Mouse (Mus musculus): Measurements from ENCODE around the gene Slc7a8.

- TF ChIP-seq GATA1 (IDR thresholded peaks at IDR 0.05; ENCODE audit: low read length) (no peak), TAL1 (IDR thresholded peaks at IDR 0.05; ENCODE audit: low read length) (no peak)
Observed at GRCm38 (mm10) chr14:54727565-54727964, 54.2 kb downstream of the Slc7a8 start.

Data from erythroblast, embryonic 14.5 days (primary cell).